Mouse (Mus musculus): ENCODE results near the gene Rpa1.
"Not testable (repeated sequence)": the region's sequence is repeated elsewhere in the genome, so short reads cannot be mapped to it uniquely, and the experiment has no call there.

Rpa1 gene

GRCm38 (mm10) chr11:75285893-75286467 lies 62.1 kb downstream of the Rpa1 start:
- no peak for DNase-seq (ENCODE audit: low spot score)

- not testable (repeated sequence) for DNase-seq (ENCODE audit: low spot score)
These were observed 64.3 kb downstream of the Rpa1 start for GRCm38 (mm10) chr11:75283784-75284183.

- no peak for DNase-seq (ENCODE audit: low spot score)
These were observed 65.5 kb downstream of the Rpa1 start for GRCm38 (mm10) chr11:75282496-75283120.

- DNase-seq (ENCODE audit: low spot score): no peak
These were observed 66.5 kb downstream of the Rpa1 start for GRCm38 (mm10) chr11:75281380-75282256.

GRCm38 (mm10) chr11:75280435-75281001 lies 67.6 kb downstream of the Rpa1 start:
- no peak for DNase-seq (ENCODE audit: low spot score)

- DNase-seq (ENCODE audit: low spot score): no peak
These were observed 68.1 kb downstream of the Rpa1 start for GRCm38 (mm10) chr11:75280066-75280410.

GRCm38 (mm10) chr11:75279342-75280065 lies 68.6 kb downstream of the Rpa1 start:
- no peak for DNase-seq (ENCODE audit: low spot score)

- DNase-seq (ENCODE audit: low spot score): no peak
These were observed 69.1 kb downstream of the Rpa1 start for GRCm38 (mm10) chr11:75279013-75279341.

GRCm38 (mm10) chr11:75278115-75278514 lies 70.0 kb downstream of the Rpa1 start:
- DNase-seq (ENCODE audit: low spot score): no peak

- no peak for DNase-seq (ENCODE audit: low spot score)
These were observed 73.1 kb downstream of the Rpa1 start for GRCm38 (mm10) chr11:75275035-75275434.

- DNase-seq (ENCODE audit: low spot score): no peak
These were observed 74.7 kb downstream of the Rpa1 start for GRCm38 (mm10) chr11:75273466-75273865.

- DNase-seq (ENCODE audit: low spot score): no peak
These were observed 77.1 kb downstream of the Rpa1 start for GRCm38 (mm10) chr11:75270985-75271434.

- no peak for DNase-seq (ENCODE audit: low spot score)
These were observed 77.7 kb downstream of the Rpa1 start for GRCm38 (mm10) chr11:75270276-75270984.

- no peak for DNase-seq (ENCODE audit: low spot score)
These were observed 78.9 kb downstream of the Rpa1 start for GRCm38 (mm10) chr11:75269213-75269612.

- no peak for DNase-seq (ENCODE audit: low spot score)
These were observed 79.6 kb downstream of the Rpa1 start for GRCm38 (mm10) chr11:75268492-75268891.

- peak; percentile 29 for DNase-seq (ENCODE audit: low spot score)
These were observed 80.3 kb downstream of the Rpa1 start for GRCm38 (mm10) chr11:75267826-75268281.

- no peak for DNase-seq (ENCODE audit: low spot score)
These were observed 82.6 kb downstream of the Rpa1 start for GRCm38 (mm10) chr11:75265545-75265944.

- DNase-seq (ENCODE audit: low spot score): no peak
These were observed 83.6 kb downstream of the Rpa1 start for GRCm38 (mm10) chr11:75264550-75264949.

GRCm38 (mm10) chr11:75263964-75264312 lies 84.2 kb downstream of the Rpa1 start:
- no peak for DNase-seq (ENCODE audit: low spot score)

- no peak for DNase-seq (ENCODE audit: low spot score)
These were observed 84.7 kb downstream of the Rpa1 start for GRCm38 (mm10) chr11:75263274-75263963.

- DNase-seq (ENCODE audit: low spot score): no peak
These were observed 85.3 kb downstream of the Rpa1 start for GRCm38 (mm10) chr11:75262791-75263190.

Data from urinary bladder, postnatal 14 days (tissue).